Mouse (Mus musculus) central nervous system, embryonic 18 days (tissue): Measurements from ENCODE around the gene Tmem171. TPM values are rescaled to one million over a fixed set of nuclear protein-coding genes. Genes with fewer than 3 reads are reported as not detected.

Source experiments
- polyA plus RNA-seq: library from polyadenylated mRNA; depleted of rRNA; stranded (reverse); fragments of >200 nt; gene quantifications from 2 replicates; pipeline ENCODE4 v1.2.3, GENCODE M21; 2012; rRNA removed

Tmem171 gene
- 0.05 and 0.09 TPM in 2 replicates for polyA plus RNA-seq

DNA sequence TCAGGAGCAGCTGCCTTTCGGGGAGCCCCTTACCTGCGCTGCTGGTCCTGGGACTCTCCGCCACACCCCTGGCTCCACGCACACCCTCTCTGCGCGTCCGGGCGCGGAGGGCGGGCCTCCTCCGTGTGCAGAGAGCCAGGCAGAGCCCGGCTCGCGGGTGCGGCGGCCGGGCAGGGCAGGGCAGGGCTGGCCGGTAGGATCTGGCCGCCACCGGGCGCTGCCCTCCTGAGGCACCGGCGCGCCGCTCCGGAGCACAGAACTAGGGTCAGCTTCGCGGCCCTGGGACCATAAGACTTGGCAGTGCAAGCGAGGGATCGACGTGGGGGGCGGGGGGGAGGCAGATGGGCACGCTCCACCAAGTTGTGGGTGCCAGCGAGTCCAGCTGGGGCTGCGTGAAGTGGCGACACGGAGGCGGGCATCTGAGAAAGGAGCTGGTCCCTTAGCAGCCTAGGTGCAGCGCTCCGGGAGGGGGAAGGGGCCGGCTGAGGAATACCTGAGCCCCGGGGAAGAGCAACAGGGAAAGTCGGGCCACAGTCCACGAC, at the start of gene Tmem171:
Gene Tmem171 (minus strand): TSS at position 62 of the 542 bp plus-strand sequence.

DNA sequence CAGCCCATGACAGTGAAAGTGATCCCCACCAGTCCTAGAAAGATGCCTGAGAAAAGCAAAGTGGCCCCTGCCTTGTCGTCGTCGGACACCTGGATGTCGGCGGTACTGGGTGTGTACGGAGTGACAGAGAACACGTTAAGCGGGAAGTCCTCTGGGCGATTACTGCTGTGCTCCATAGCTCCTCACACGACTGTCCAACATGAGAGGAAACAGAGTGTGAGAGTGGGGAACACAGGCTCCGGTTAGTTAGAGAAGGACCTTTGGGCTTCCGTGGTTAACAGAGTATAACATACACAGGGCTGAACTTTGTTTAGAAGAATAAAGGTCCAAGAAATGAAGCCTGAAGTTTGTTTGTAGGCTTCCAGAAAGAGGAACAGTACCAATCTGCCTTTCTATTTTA, 57.5 kb downstream of the Tmem171 start, which contains the start of gene Tmem174:
Gene Tmem174 (minus strand): TSS at position 266 of the 400 bp plus-strand sequence.

Other genes with a start within 250 kb of the Tmem171 start
- gene Gm10320, start 202.8 kb downstream of the Tmem171 start, polyA plus RNA-seq, result 0.45 and 0.90 TPM in 2 replicates
- not detected in 2 replicates for gene Tmem174, start 57.4 kb downstream of the Tmem171 start, polyA plus RNA-seq
- gene Fcho2, start 120.6 kb upstream of the Tmem171 start, polyA plus RNA-seq, result 28.4 and 29.8 TPM in 2 replicates
- gene Tnpo1, start 231.6 kb upstream of the Tmem171 start, polyA plus RNA-seq, result 44.9 and 46.7 TPM in 2 replicates